Mouse (Mus musculus) lung, embryonic 14.5 days (tissue): Measurements from ENCODE around the gene Pmm2. TPM values are rescaled to one million over a fixed set of nuclear protein-coding genes. Genes with fewer than 3 reads are reported as not detected.

Source experiments
- ATAC-seq: fragments of 200-750 bp; cut with Nextera tagmentation; 2 replicates; pipeline ENCODE4 v1.8.0; 2017; ENCODE audit warnings: mild to moderate bottlenecking, moderate TSS enrichment, moderate library complexity; ENCODE audit not compliant: insufficient read depth
- DNase-seq: peaks from one replicate; pipeline ENCODE4 v3.0.0-alpha.2; 2015
- H3K27ac ChIP-seq: fragments of 300-500 bp; sonication (generic); 2 replicates; pipeline ENCODE4 v1.5.1; 2014; ENCODE audit warnings: low read depth, mild to moderate bottlenecking, moderate library complexity
- H3K27me3 ChIP-seq: fragments of 300-500 bp; sonication (generic); 2 replicates; pipeline ENCODE4 v1.6.1; 2014; ENCODE audit warnings: low read length, control low read depth; ENCODE audit not compliant: insufficient read depth
- H3K36me3 ChIP-seq: fragments of 300-500 bp; sonication (generic); 2 replicates; pipeline ENCODE4 v1.6.1; 2014; ENCODE audit warnings: control low read depth; ENCODE audit not compliant: insufficient read depth
- H3K4me1 ChIP-seq: fragments of 300-500 bp; sonication (generic); 2 replicates; pipeline ENCODE4 v1.6.1; 2014; ENCODE audit warnings: antibody characterized with exemption, control low read depth; ENCODE audit not compliant: insufficient read depth
- H3K4me2 ChIP-seq: fragments of 300-500 bp; sonication (generic); 2 replicates; pipeline ENCODE4 v1.6.1; 2014; ENCODE audit warnings: mild to moderate bottlenecking
- H3K4me3 ChIP-seq: fragments of 300-500 bp; sonication (generic); 2 replicates; pipeline ENCODE4 v1.5.1; 2014; ENCODE audit warnings: low read depth, low read length
- H3K9ac ChIP-seq: fragments of 300-500 bp; sonication (generic); 2 replicates; pipeline ENCODE4 v1.6.1; 2014
- H3K9me3 ChIP-seq: fragments of 300-500 bp; sonication (generic); 2 replicates; pipeline ENCODE4 v1.6.1; 2016; ENCODE audit warnings: low read depth, low read length, control low read depth
- CTCF ChIP-seq: IDR thresholded peaks from 2 replicates; pipeline ENCODE4 v1.5.1; 2016; ENCODE audit warnings: antibody characterized with exemption, low read depth
- WGBS: fragments of 180-500 bp; shearing (Covaris S2); extraction: QIAGEN DNeasy Blood & Tissue Kit; methylation state at CpG from one replicate; pipeline ENCODE4 v1.1.7; 2014; 5-methylcytosine and 5-hydroxymethylcytosine counted together
- polyA plus RNA-seq: library from polyadenylated mRNA; unstranded; fragments of >200 nt; fragmentation: Nextera tagmentation; extraction: Ambion mirVana; gene quantifications from 2 replicates; pipeline ENCODE4 v1.2.1, GENCODE M21; 2014

Gene Pmm2
- polyA plus RNA-seq, 1 experiment from 2014 or later = 52.0 TPM

DNA sequence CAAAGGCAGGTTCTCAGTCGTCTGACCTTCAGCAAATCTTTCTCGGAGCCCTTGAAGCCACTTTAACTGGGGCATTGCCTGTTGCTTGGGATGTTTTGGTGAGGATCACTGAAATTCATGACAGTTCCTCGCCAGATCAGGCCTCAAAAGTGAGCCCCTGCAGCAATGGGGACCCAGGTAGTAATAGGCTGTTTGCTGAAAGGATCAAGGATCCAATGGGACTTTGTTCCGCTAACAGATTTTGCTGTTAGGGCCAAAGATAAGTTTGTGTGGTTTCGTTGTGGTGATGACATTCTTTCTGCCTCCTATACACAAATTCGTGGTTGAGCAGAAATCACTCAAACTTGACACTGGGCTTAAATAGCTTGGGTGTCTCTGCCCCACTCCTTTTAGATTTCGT is 657 bp downstream of the Pmm2 start:
- Histone ChIP-seq H3K4me3 (peak overlapping the region; percentile 84), H3K4me1 (peaks cover 13% of the 10 kb centered on the region; the same call in 1 of the 2 replicates), H3K9ac (peak overlapping the region; percentile 66), H3K36me3 (peaks cover 34% of the 10 kb centered on the region), H3K27ac (peak overlapping the region; percentile 90; the same call in 1 of the 2 replicates), H3K4me2 (peak overlapping the region; percentile 79), H3K27me3 (no peaks in the 10 kb centered on the region), H3K9me3 (no peaks in the 10 kb centered on the region)
- DNase-seq (peak; percentile 10), ATAC-seq (no peak)
- TF ChIP-seq CTCF = no peak
- 26% methylated on average over 7 of the region's 7 CpGs for WGBS

DNA sequence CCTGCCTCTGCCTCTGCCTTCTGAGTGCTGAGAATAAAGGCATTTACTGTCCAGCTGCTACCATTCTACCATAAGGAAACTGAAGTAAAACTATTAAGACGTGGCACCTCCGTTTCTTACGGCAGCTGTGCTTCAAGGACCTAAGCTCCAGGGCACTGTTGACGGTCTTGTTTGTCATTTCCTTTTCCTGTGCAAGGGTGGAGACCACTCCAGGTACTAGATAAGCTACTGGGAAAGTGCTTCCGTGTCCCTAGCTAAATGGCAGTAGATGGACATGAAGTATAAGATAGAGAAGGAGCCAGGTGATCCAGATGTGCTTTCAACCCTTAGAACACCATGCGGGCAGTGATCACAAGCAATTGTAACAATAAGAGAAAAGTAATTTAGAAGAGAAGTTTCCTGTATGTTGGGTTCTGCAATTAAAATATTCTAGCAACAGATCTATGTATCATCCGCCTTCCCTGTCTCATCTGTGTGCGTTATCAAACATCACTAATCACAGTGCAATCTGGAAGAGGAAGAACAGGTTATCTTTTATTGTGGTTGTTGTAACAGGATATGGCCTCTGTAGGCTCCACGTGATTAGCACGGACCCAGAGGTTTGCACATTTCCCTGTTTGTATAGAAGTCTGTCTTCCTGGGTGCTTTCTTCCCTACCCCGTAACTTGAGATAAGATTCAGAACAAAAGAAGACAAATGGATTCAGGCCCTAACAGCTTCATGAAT is 2.2 kb downstream of the Pmm2 start:
- H3K4me1 ChIP-seq = peaks cover 13% of the 10 kb centered on the region; the same call in 1 of the 2 replicates
- H3K36me3 ChIP-seq = peaks cover 37% of the 10 kb centered on the region
- H3K27ac ChIP-seq = no peak overlapping the region
- DNase-seq (no peak), ATAC-seq (no peak)
- H3K27me3 ChIP-seq = no peaks in the 10 kb centered on the region
- no peak overlapping the region for H3K9ac ChIP-seq
- H3K4me2 ChIP-seq = no peak overlapping the region
- H3K4me3 ChIP-seq = no peak overlapping the region
- TF ChIP-seq CTCF = no peak
- WGBS = 75% methylated on average over 11 of the region's 11 CpGs
- H3K9me3 ChIP-seq = no peaks in the 10 kb centered on the region

- peak; percentile 77 for TF ChIP-seq CTCF
- no peak overlapping the region for H3K27ac ChIP-seq
- H3K36me3 ChIP-seq = peaks cover 63% of the 10 kb centered on the region
- no peak overlapping the region for H3K4me3 ChIP-seq
- DNase-seq = peak; percentile 61
- ATAC-seq = peak; percentile 85; the same call in 1 of the 2 replicates
- no peak overlapping the region for H3K9ac ChIP-seq
- 71% methylated on average over 2 of the region's 2 CpGs for WGBS
- H3K9me3 ChIP-seq = no peaks in the 10 kb centered on the region
- H3K4me1 ChIP-seq = no peaks in the 10 kb centered on the region
- H3K27me3 ChIP-seq = no peaks in the 10 kb centered on the region
- H3K4me2 ChIP-seq = no peak overlapping the region
Observed at GRCm38 (mm10) chr16:8643855-8644254, 6.4 kb downstream of the Pmm2 start.

DNA sequence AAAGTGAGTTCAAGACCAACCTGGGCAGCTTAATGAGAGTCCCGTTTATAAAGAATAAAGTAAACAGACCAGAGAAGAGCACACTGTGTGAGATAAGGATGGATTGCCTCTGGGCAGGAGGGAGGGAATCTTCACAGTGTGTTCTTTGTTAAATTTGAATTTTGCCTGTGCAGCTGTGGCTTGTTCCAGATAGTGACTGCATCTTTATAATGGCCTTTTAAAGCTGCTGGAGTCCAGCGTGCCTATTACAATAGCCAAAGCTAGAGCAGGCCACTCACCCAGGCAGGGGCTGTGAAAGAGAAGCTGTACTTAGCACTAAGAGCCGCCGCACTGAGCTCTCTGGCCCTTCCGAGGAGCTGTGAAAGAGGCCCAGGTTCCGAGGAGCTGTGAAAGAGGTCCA is 8.1 kb downstream of the Pmm2 start:
- TF ChIP-seq CTCF = no peak
- Histone ChIP-seq H3K36me3 (peaks cover 78% of the 10 kb centered on the region), H3K9ac (no peak overlapping the region), H3K27ac (no peak overlapping the region), H3K4me1 (no peaks in the 10 kb centered on the region), H3K27me3 (no peaks in the 10 kb centered on the region), H3K9me3 (no peaks in the 10 kb centered on the region), H3K4me2 (no peak overlapping the region), H3K4me3 (no peak overlapping the region)
- no peak for ATAC-seq
- DNase-seq = no peak
- whole genome bisulfite sequencing = 79% methylated on average over 6 of the region's 6 CpGs

GRCm38 (mm10) chr16:8650007-8650406 is 12.5 kb downstream of the Pmm2 start:
- Histone ChIP-seq H3K9ac (no peak overlapping the region), H3K4me1 (no peaks in the 10 kb centered on the region), H3K9me3 (no peaks in the 10 kb centered on the region), H3K4me2 (no peak overlapping the region), H3K27me3 (no peaks in the 10 kb centered on the region), H3K27ac (no peak overlapping the region), H3K36me3 (peaks cover 95% of the 10 kb centered on the region), H3K4me3 (no peak overlapping the region)
- no peak for TF ChIP-seq CTCF
- ATAC-seq (no peak), DNase-seq (no peak)
- 90% methylated on average over 3 of the region's 3 CpGs for WGBS

DNA sequence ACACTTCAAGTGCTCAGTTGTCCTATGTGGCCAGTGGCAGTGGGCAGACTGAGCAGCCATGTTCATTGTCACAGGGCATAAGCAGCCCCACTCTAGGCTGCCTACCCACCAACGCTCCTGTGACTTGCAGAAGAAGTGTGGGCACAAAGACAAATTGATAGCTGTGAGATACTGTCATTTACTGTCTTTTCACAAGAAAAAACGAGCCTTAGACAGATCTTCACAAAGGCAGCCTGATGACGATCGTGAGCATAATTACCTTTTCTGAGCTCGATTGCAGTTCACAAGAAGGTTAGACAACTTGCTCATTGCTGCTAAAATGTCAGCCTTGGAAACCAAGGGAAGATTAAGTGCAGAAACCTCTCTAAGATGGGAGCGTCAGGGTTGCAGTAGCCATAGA is 17.6 kb downstream of the Pmm2 start:
- no peak for DNase-seq
- H3K9ac ChIP-seq = no peak overlapping the region
- TF ChIP-seq CTCF = no peak
- H3K27ac ChIP-seq = no peak overlapping the region
- H3K9me3 ChIP-seq = no peaks in the 10 kb centered on the region
- no peaks in the 10 kb centered on the region for H3K4me1 ChIP-seq
- no peaks in the 10 kb centered on the region for H3K27me3 ChIP-seq
- ATAC-seq = no peak
- WGBS = 80% methylated on average over 6 of the region's 6 CpGs
- no peak overlapping the region for H3K4me3 ChIP-seq
- H3K36me3 ChIP-seq = peaks cover 90% of the 10 kb centered on the region
- H3K4me2 ChIP-seq = no peak overlapping the region

GRCm38 (mm10) chr16:8655599-8655998 is 18.1 kb downstream of the Pmm2 start:
- no peak overlapping the region for H3K9ac ChIP-seq
- no peak for DNase-seq

More at GRCm38 (mm10) chr16:8655599-8655998, 18.1 kb downstream of the Pmm2 start:
- no peaks in the 10 kb centered on the region for H3K27me3 ChIP-seq
- H3K9me3 ChIP-seq = no peaks in the 10 kb centered on the region
- H3K27ac ChIP-seq = no peak overlapping the region
- ATAC-seq = no peak
- no peaks in the 10 kb centered on the region for H3K4me1 ChIP-seq
- WGBS = 73% methylated on average over 9 of the region's 9 CpGs
- peaks cover 91% of the 10 kb centered on the region for H3K36me3 ChIP-seq
- TF ChIP-seq CTCF = peak; percentile 14; the same call in 1 of the 2 replicates
- no peak overlapping the region for H3K4me3 ChIP-seq
- no peak overlapping the region for H3K4me2 ChIP-seq
